Mouse (Mus musculus) forebrain, embryonic 10.5 days (tissue): ENCODE data around the gene Rab3gap1. TPM values are rescaled to one million over a fixed set of nuclear protein-coding genes. Genes with fewer than 3 reads are reported as not detected.

Experiments used
- DNase-seq: peaks from one replicate; pipeline ENCODE4 v3.0.0-alpha.2; 2017; ENCODE audit warnings: low spot score; ENCODE audit errors: extremely low spot score
- H3K27ac ChIP-seq: fragments of 300-500 bp; sonication (generic); 2 replicates; pipeline ENCODE4 v1.5.1; 2016; ENCODE audit warnings: mild to moderate bottlenecking
- H3K27me3 ChIP-seq: fragments of 300-500 bp; sonication (generic); 2 replicates; pipeline ENCODE4 v1.6.1; 2016; ENCODE audit warnings: mild to moderate bottlenecking; ENCODE audit not compliant: poor library complexity, severe bottlenecking
- H3K36me3 ChIP-seq: fragments of 300-500 bp; sonication (generic); replicated peaks from 2 replicates; pipeline ENCODE4 v1.6.1; 2016; ENCODE audit warnings: mild to moderate bottlenecking, moderate library complexity
- H3K4me1 ChIP-seq: fragments of 300-500 bp; sonication (generic); 2 replicates; pipeline ENCODE4 v1.6.1; 2016
- H3K4me3 ChIP-seq: fragments of 300-500 bp; sonication (generic); 2 replicates; pipeline ENCODE4 v1.5.1; 2016; ENCODE audit warnings: mild to moderate bottlenecking, moderate library complexity
- H3K9me3 ChIP-seq: fragments of 300-500 bp; sonication (generic); 2 replicates; pipeline ENCODE4 v1.6.1; 2016; ENCODE audit warnings: mild to moderate bottlenecking, moderate library complexity
- WGBS: fragments of 180-500 bp; shearing (Covaris S2); methylation state at CpG from one replicate; pipeline ENCODE4 v1.1.7; 2016; 5-methylcytosine and 5-hydroxymethylcytosine counted together
- polyA plus RNA-seq: library from polyadenylated mRNA; unstranded; fragments of >200 nt; fragmentation: Nextera tagmentation; extraction: Ambion mirVana; gene quantifications from 2 replicates; pipeline ENCODE4 v1.2.1, GENCODE M21; 2016

Rab3gap1 gene
- polyA plus RNA-seq, 1 experiment from 2014 or later = 15.7 TPM

DNA sequence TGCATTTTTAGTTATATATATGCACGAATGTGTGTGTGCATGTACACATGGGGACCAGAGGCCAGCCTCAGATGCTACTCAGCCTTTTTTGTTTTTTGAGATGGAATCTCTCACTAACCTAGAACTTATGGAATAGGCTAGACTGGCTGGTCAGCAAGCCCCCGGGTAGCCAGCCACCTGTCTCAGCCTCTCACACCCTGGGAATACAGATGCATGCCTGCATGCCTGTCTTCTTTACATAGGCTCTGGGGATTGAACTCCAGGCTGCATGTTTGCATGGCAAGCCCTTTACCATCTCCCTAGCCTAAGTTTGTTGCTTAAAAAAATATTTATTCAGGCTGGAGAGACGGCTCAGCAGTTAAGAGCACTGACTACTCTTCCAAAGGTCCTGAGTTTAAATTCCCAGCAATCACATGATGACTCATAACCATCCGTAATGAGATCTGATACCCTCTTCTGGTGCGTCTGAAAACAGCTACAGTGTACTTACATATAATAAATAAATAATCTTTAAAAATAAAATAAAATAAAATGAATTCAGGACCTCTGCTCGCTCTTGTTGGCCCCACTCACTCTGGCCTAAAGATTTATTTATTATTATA is 8.7 kb upstream of the Rab3gap1 start:
- H3K27ac ChIP-seq = no peak overlapping the region
- no peaks in the 10 kb centered on the region for H3K9me3 ChIP-seq
- no peak overlapping the region for H3K4me3 ChIP-seq
- H3K36me3 ChIP-seq = no peaks in the 10 kb centered on the region
- H3K4me1 ChIP-seq = no peaks in the 10 kb centered on the region
- DNase-seq = no peak
- 88% methylated on average over 6 of the region's 6 CpGs for WGBS
- no peaks in the 10 kb centered on the region for H3K27me3 ChIP-seq

DNA sequence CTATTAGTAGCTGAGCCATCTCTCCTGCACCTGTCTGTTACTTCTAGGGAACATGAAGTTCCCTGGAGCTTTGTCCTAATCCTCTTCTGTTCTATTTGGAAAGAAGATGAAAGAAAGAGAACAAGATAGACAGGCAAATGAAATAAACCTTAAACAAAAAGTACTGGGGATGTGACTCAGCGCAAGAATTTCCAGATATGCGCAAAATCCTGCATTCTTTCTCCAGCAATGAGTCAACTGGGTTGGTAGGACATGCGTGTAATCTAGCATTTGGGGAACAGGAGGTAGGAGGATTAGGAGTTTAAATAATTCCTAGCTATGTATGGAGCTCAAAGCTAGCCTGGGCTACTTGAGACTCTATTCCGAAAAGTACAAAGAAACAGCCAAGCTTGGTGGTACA is 8.1 kb upstream of the Rab3gap1 start:
- H3K4me1 ChIP-seq = no peaks in the 10 kb centered on the region
- no peaks in the 10 kb centered on the region for H3K27me3 ChIP-seq
- no peaks in the 10 kb centered on the region for H3K36me3 ChIP-seq
- H3K4me3 ChIP-seq = no peak overlapping the region
- 96% methylated on average over 4 of the region's 4 CpGs for WGBS
- H3K27ac ChIP-seq = no peak overlapping the region
- no peaks in the 10 kb centered on the region for H3K9me3 ChIP-seq
- DNase-seq = no peak

DNA sequence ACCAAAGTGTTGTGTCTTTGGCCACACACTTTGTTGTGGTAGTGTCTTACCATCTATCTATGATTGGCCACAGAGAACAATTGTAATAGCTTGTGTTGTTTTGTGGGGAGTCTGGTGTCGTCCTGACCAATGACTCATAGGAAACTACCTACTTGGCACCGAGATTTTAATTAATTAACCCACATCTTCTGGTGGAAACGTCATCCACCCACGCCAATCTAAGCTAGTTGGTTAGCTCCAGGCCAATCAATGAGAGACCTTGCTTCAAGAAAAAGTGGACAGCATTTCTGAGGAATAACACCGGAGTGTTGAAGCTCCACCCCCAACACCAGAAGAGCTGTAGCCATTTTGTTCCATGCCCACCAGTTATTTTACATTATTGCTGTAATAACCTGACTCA is 6.7 kb upstream of the Rab3gap1 start:
- H3K36me3 ChIP-seq = no peaks in the 10 kb centered on the region
- no peak for DNase-seq
- no peaks in the 10 kb centered on the region for H3K4me1 ChIP-seq
- H3K27ac ChIP-seq = no peak overlapping the region
- H3K9me3 ChIP-seq = no peaks in the 10 kb centered on the region
- H3K27me3 ChIP-seq = no peaks in the 10 kb centered on the region
- WGBS = 91% methylated on average over 5 of the region's 5 CpGs
- H3K4me3 ChIP-seq = no peak overlapping the region

DNA sequence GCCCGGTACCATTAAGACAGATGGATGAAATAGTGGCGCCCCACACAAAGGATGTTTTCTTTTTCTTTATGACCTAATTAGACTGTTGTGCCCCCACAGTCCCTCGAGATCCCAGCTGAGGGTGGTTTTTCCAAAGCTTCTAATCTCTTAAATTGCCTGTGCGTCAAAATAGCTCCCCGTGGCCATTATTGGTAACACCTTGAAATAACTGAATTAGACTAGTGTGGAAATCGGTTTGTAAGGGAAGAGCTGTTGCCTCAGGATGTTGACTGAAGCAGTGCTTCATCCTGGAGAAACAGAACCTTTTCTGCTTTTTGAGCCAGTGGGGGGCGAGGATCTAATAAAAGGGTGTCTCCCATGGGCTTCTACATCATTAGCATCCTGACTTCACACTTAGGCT is 4.8 kb upstream of the Rab3gap1 start:
- no peaks in the 10 kb centered on the region for H3K4me1 ChIP-seq
- no peaks in the 10 kb centered on the region for H3K27me3 ChIP-seq
- no peak for DNase-seq
- H3K27ac ChIP-seq = no peak overlapping the region
- WGBS = 62% methylated on average over 7 of the region's 7 CpGs
- no peak overlapping the region for H3K4me3 ChIP-seq
- H3K36me3 ChIP-seq = no peaks in the 10 kb centered on the region
- no peaks in the 10 kb centered on the region for H3K9me3 ChIP-seq

DNA sequence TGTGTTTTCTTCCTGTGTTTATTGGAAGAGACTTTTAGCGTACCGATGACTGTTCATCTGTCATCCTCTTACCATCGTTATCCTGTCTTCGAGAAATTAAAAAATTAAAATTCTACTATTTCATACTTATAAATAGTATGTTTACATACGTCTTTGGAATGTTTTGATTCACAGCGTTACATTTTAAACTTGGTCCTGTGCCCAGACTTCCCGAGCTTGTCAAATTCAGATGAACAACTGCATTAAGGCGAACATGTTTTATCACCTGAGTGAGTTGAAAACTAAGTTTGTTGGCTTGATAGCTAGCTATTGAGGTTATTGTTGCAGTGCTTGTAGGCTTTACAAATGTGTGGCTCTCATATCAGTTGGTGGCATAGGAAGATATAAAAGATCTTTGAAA is 703 bp downstream of the Rab3gap1 start:
- no peaks in the 10 kb centered on the region for H3K9me3 ChIP-seq
- peak overlapping the region; percentile 88; the same call in 1 of the 2 replicates for H3K27ac ChIP-seq
- H3K27me3 ChIP-seq = no peaks in the 10 kb centered on the region
- 52% methylated on average over 8 of the region's 8 CpGs for WGBS
- no peak for DNase-seq
- peaks cover 35% of the 10 kb centered on the region for H3K36me3 ChIP-seq
- H3K4me3 ChIP-seq = peak overlapping the region; percentile 85
- H3K4me1 ChIP-seq = peaks cover 12% of the 10 kb centered on the region

DNA sequence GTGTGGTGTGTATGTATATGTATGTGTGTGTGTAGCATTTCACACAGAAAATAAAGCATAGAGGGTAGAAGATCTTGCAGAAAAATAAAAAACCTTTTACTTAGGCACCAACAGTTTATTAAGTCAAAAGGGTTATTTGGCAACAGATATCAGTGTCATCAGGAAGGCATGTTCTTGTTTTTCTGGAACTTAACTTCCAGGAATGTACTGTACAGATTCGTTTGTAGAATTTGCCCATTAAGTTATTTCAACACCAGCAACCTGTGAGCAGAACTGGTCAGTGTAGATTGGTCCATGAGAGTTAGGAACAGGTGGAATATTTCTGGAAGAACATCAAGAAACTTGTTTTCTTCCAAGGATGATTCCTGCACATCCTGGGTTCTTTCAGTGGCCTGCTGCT is 30.8 kb downstream of the Rab3gap1 start:
- WGBS = 68% methylated on average over 1 of the region's 1 CpGs
- Histone ChIP-seq H3K4me3 (no peak overlapping the region), H3K27ac (no peak overlapping the region), H3K9me3 (no peaks in the 10 kb centered on the region), H3K36me3 (peaks cover 13% of the 10 kb centered on the region), H3K4me1 (0 out of 2 replicates have a peak, but pooled peaks cover under 1% of the 10 kb centered on the region), H3K27me3 (no peaks in the 10 kb centered on the region)
- DNase-seq = no peak

DNA sequence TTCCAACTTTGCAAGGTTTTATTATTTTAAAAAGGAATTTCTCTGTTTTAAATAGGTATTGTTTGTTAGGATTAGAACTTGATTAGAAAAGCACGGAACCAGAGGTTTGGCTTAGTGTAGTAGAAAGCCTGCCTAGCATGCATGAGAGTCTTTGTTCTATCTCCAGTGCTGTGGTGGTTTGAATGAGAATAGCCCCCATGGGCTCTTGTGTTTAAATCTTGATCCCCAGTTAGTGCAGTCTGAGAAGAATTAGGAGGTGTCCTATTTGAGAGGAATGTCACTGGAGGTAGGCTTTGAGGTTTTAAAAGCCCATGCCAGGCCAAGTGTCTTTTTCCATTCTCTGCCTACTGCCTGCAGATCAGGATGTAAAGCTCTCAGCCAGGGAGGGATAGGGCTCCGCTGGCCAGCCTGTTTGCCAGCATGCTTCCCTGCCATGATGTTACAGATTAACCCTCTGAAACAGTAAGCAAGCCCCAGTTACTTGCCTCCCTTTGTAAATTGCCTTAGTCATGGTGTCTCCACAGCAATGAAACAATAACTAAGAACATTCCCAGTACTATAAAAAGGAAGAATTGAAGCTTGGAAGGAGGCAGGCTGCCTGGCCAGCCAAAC is 36.3 kb downstream of the Rab3gap1 start:
- DNase-seq = no peak
- no peak overlapping the region for H3K27ac ChIP-seq
- WGBS = 15% methylated on average over 2 of the region's 2 CpGs
- no peak overlapping the region for H3K4me3 ChIP-seq
- H3K4me1 ChIP-seq = peaks cover 7% of the 10 kb centered on the region; the same call in 1 of the 2 replicates
- H3K36me3 ChIP-seq = peaks cover 31% of the 10 kb centered on the region
- no peaks in the 10 kb centered on the region for H3K27me3 ChIP-seq
- no peaks in the 10 kb centered on the region for H3K9me3 ChIP-seq

DNA sequence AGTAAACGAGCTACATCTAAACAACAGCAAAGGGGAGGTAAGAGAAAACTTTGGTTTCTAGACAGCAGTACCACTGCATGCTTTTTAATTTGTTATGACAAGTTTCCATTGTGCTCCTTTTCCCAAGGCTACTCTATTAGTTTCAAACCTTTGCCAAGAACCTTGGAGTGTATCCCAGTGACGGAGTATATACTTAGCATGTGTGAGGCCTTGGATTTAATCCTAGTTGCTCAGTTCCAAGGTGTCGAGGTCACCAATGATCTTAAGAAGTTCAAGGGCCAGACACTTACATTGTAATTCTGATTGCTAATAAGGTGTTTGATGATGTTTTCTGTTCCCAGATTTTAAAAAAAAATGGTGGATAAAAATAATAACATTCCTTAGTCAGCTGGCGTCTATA is 44.5 kb downstream of the Rab3gap1 start:
- no peak for DNase-seq
- Histone ChIP-seq H3K4me3 (no peak overlapping the region), H3K27ac (no peak overlapping the region), H3K4me1 (no peaks in the 10 kb centered on the region), H3K27me3 (no peaks in the 10 kb centered on the region), H3K9me3 (no peaks in the 10 kb centered on the region), H3K36me3 (peaks cover 28% of the 10 kb centered on the region)
- 93% methylated on average over 4 of the region's 4 CpGs for WGBS

DNA sequence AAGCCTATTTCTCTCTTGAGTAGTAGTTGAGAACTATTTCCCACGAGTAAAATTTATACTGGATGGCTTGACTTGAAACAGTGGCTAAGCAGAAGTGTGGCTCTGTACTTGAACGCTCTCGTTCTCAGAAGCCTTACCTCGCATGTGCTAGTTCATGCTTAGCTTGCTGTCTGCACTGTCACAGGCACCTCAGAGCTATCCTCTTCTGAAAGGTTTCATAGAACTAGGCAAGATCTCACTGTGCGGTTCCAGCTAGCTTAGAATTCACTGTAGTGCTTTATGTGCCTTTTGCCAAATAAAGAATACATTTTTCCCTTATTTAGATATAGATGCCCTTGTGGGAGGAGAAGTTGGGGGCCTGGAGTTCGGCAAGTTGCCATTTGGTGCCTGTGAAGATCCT is 46.7 kb downstream of the Rab3gap1 start:
- Histone ChIP-seq H3K36me3 (peaks cover 45% of the 10 kb centered on the region), H3K27me3 (no peaks in the 10 kb centered on the region), H3K4me1 (no peaks in the 10 kb centered on the region), H3K9me3 (no peaks in the 10 kb centered on the region), H3K4me3 (no peak overlapping the region), H3K27ac (no peak overlapping the region)
- DNase-seq = no peak
- WGBS = 90% methylated on average over 6 of the region's 6 CpGs

DNA sequence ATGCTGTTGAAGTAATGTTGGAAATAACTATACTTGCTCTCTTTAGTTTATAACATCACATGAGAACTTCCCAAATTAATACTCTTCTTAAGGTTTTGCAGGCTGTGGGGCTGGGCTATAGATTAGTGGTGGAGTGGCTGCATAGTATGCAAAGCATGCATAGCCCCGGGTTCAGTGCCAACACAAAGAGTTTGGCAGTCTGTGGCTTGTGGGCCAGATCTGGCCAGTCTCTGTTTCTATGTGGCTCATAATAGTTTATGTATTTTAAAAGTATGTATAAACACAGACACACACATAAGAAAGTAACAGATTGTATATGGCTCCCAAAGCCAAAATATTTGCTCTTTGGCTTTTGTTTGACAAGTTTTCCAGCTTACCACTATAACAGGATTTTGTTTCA is 47.2 kb downstream of the Rab3gap1 start:
- Histone ChIP-seq H3K9me3 (no peaks in the 10 kb centered on the region), H3K27ac (no peak overlapping the region), H3K4me3 (no peak overlapping the region), H3K27me3 (no peaks in the 10 kb centered on the region), H3K4me1 (no peaks in the 10 kb centered on the region), H3K36me3 (peaks cover 48% of the 10 kb centered on the region)
- WGBS = 89% methylated on average over 1 of the region's 1 CpGs
- DNase-seq = no peak

- Histone ChIP-seq H3K27me3 (no peaks in the 10 kb centered on the region), H3K36me3 (peaks cover 80% of the 10 kb centered on the region)
- WGBS = 94% methylated on average over 2 of the region's 2 CpGs
Measured at GRCm38 (mm10) chr1:127933405-127933804, 64.8 kb downstream of the Rab3gap1 start.

GRCm38 (mm10) chr1:127934322-127934721 is 65.7 kb downstream of the Rab3gap1 start:
- H3K27me3 ChIP-seq = no peaks in the 10 kb centered on the region
- H3K4me3 ChIP-seq = no peak overlapping the region
- no peaks in the 10 kb centered on the region for H3K4me1 ChIP-seq
- no peak overlapping the region for H3K27ac ChIP-seq
- H3K36me3 ChIP-seq = peaks cover 82% of the 10 kb centered on the region
- DNase-seq = no peak
- peaks cover 8% of the 10 kb centered on the region for H3K9me3 ChIP-seq
- 96% methylated on average over 5 of the region's 5 CpGs for WGBS

More at GRCm38 (mm10) chr1:127933405-127933804, 64.8 kb downstream of the Rab3gap1 start:
- Histone ChIP-seq H3K4me3 (no peak overlapping the region), H3K4me1 (no peaks in the 10 kb centered on the region), H3K9me3 (no peaks in the 10 kb centered on the region; the same call in 1 of the 2 replicates), H3K27ac (no peak overlapping the region)
- DNase-seq = no peak

DNA sequence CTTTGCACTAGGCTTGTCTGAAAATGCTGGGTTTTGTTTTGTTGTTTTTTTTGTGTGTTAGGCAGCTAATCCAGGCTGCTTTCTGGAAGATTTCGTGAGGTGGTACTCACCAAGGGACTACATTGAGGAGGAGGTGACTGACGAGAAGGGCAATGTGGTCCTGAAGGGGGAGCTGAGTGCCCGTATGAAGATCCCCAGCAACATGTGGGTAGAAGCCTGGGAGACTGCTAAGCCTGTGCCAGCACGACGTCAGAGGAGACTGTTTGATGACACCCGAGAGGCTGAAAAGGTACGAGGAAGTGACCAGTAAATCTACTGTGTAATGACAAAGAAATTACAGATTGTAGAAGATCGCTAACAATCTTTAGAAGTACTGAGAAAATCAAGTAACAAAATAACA is 68.7 kb downstream of the Rab3gap1 start:
- Histone ChIP-seq H3K4me1 (no peaks in the 10 kb centered on the region), H3K9me3 (peaks cover 8% of the 10 kb centered on the region), H3K27me3 (no peaks in the 10 kb centered on the region), H3K4me3 (no peak overlapping the region), H3K36me3 (peaks cover 89% of the 10 kb centered on the region), H3K27ac (no peak overlapping the region)
- 82% methylated on average over 8 of the region's 8 CpGs for WGBS
- DNase-seq = no peak
